Mouse (Mus musculus): ENCODE results near the gene Safb2.

GRCm38 (mm10) chr17:56609452-56610171 is 25.2 kb upstream of the Safb2 start, which contains the start of gene 2410015M20Rik:
- TF ChIP-seq CTCF (IDR thresholded peaks at IDR 0.05; ENCODE audit: insufficient read depth, low read length), result no peak
- peak; percentile 67 for TF ChIP-seq POLR2A (IDR thresholded peaks at IDR 0.05; ENCODE audit: borderline replicate concordance, extremely low read depth, low read depth, low read length)
